Mouse (Mus musculus) E14TG2a.4 (cell line): ENCODE measurements at regions not wholly inside any gene's neighbourhood (a gene's known extent, or its start where the extent isn't known, plus 50 kb on each side); places are given as distances from the start of the nearest gene placed in this dataset.

Experiments used
- CTCF ChIP-seq: conservative IDR thresholded peaks from 2 replicates; pipeline ENCODE4 v1.5.1; 2014; ENCODE audit warnings: low read length
- NANOG ChIP-seq: IDR thresholded peaks from 2 replicates; pipeline ENCODE4 v1.6.1; 2014; ENCODE audit warnings: borderline replicate concordance, low read length, mixed read lengths
- POU5F1 ChIP-seq: IDR thresholded peaks from 2 replicates; pipeline ENCODE4 v1.6.1; 2014; ENCODE audit warnings: low read length, borderline replicate concordance

DNA sequence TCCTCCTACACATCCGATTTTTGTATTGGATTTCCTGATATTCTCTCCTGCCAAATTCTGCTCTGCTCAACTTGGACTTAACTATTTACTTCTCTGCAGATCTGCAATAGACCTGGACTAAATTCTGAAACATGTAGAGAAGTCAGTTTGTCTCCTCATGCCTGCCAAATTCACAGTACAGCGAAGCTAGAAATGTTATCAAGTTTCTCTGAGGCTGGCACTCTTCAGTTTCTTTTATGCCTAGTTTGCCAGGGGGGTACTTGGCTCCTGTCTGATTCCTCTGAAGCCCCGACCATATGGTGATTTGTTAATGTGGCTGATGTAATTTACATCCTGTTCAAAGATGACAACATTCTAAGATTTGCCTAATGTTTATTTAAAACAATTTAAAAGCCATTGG is 184.6 kb upstream of the Vegfc start:
- TF ChIP-seq POU5F1: no peak
- TF ChIP-seq CTCF: no peak
- TF ChIP-seq NANOG: no peak
